Mouse (Mus musculus): ENCODE measurements around the gene Atp6v0a2. TPM values are rescaled to one million over a fixed set of nuclear protein-coding genes. Genes with fewer than 3 reads are reported as not detected.
A peak's percentile ranks its signal among the peaks of the same experiment; 100 is the strongest.

The Atp6v0a2 gene
- total and polyA plus RNA-seq, 2 experiments from 2014 or later = 20.7 to 25.5 TPM

GRCm38 (mm10) chr5:124621362-124621761, 7.0 kb upstream of the Atp6v0a2 start:
- no peaks in the 10 kb centered on the region for H3K27me3 ChIP-seq (ENCODE audit: insufficient read depth, low read length)
- H3K4me2 ChIP-seq (ENCODE audit: low read depth, low read length, poor library complexity, severe bottlenecking) = no peak overlapping the region
- ATAC-seq (ENCODE audit: low FRiP score) (no peak), DNase-seq (ENCODE audit: low spot score) (peak; percentile 8)
- H3K27ac ChIP-seq (ENCODE audit: low read depth, low read length) = no peak overlapping the region
- H3K36me3 ChIP-seq (ENCODE audit: insufficient read depth, low read length) = peaks cover 27% of the 10 kb centered on the region
- no peak for TF ChIP-seq CTCF (IDR thresholded peaks at IDR 0.05)
- H3K9ac ChIP-seq (replicated peaks; ENCODE audit: low read length, poor library complexity, severe bottlenecking) = no peak overlapping the region
- no peaks in the 10 kb centered on the region for H3K4me1 ChIP-seq (ENCODE audit: insufficient read depth, low read length)
- 53% methylated on average over 13 of the region's 13 CpGs for WGBS
- H3K9me3 ChIP-seq (ENCODE audit: low read length) = no peaks in the 10 kb centered on the region
- H3K4me3 ChIP-seq (ENCODE audit: low read depth, low read length) = no peak overlapping the region

GRCm38 (mm10) chr5:124622890-124623289, 5.5 kb upstream of the Atp6v0a2 start:
- no peak overlapping the region for H3K4me2 ChIP-seq (ENCODE audit: low read depth, low read length, poor library complexity, severe bottlenecking)
- 82% methylated on average over 15 of the region's 15 CpGs for WGBS
- ATAC-seq (ENCODE audit: low FRiP score) (no peak), DNase-seq (ENCODE audit: low spot score) (no peak)
- TF ChIP-seq CTCF (IDR thresholded peaks at IDR 0.05) = no peak
- no peak overlapping the region for H3K27ac ChIP-seq (ENCODE audit: low read depth, low read length)
- H3K4me3 ChIP-seq (ENCODE audit: low read depth, low read length) = no peak overlapping the region
- H3K9me3 ChIP-seq (ENCODE audit: low read length) = no peaks in the 10 kb centered on the region
- H3K9ac ChIP-seq (replicated peaks; ENCODE audit: low read length, poor library complexity, severe bottlenecking) = no peak overlapping the region
- no peaks in the 10 kb centered on the region for H3K4me1 ChIP-seq (ENCODE audit: insufficient read depth, low read length)
- no peaks in the 10 kb centered on the region for H3K27me3 ChIP-seq (ENCODE audit: insufficient read depth, low read length)
- H3K36me3 ChIP-seq (ENCODE audit: insufficient read depth, low read length) = peaks cover 31% of the 10 kb centered on the region

GRCm38 (mm10) chr5:124624291-124624690, 4.1 kb upstream of the Atp6v0a2 start:
- WGBS = 95% methylated on average over 9 of the region's 9 CpGs
- Histone ChIP-seq H3K4me3 (ENCODE audit: low read depth, low read length) (no peak overlapping the region), H3K27ac (ENCODE audit: low read depth, low read length) (no peak overlapping the region), H3K4me1 (ENCODE audit: insufficient read depth, low read length) (no peaks in the 10 kb centered on the region), H3K36me3 (ENCODE audit: insufficient read depth, low read length) (peaks cover 30% of the 10 kb centered on the region), H3K9me3 (ENCODE audit: low read length) (no peaks in the 10 kb centered on the region), H3K9ac (replicated peaks; ENCODE audit: low read length, poor library complexity, severe bottlenecking) (no peak overlapping the region), H3K27me3 (ENCODE audit: insufficient read depth, low read length) (no peaks in the 10 kb centered on the region), H3K4me2 (ENCODE audit: low read depth, low read length, poor library complexity, severe bottlenecking) (no peak overlapping the region)
- no peak for TF ChIP-seq CTCF (IDR thresholded peaks at IDR 0.05)
- ATAC-seq (ENCODE audit: low FRiP score) (no peak), DNase-seq (ENCODE audit: low spot score) (no peak)

GRCm38 (mm10) chr5:124629641-124630040, 1.3 kb downstream of the Atp6v0a2 start:
- 25% methylated on average over 11 of the region's 11 CpGs for WGBS
- H3K4me1 ChIP-seq (ENCODE audit: insufficient read depth, low read length) = no peaks in the 10 kb centered on the region
- peak overlapping the region; percentile 88 for H3K9ac ChIP-seq (replicated peaks; ENCODE audit: low read length, poor library complexity, severe bottlenecking)
- no peak for TF ChIP-seq CTCF (IDR thresholded peaks at IDR 0.05)
- ATAC-seq (ENCODE audit: low FRiP score) = no peak
- H3K4me3 ChIP-seq (ENCODE audit: low read depth, low read length) = peak overlapping the region; percentile 95
- H3K4me2 ChIP-seq (ENCODE audit: low read depth, low read length, poor library complexity, severe bottlenecking) = peak overlapping the region; percentile 59
- H3K9me3 ChIP-seq (ENCODE audit: low read length) = no peaks in the 10 kb centered on the region
- no peak for DNase-seq (ENCODE audit: low spot score)
- H3K27ac ChIP-seq (ENCODE audit: low read depth, low read length) = no peak overlapping the region
- H3K36me3 ChIP-seq (ENCODE audit: insufficient read depth, low read length) = peaks cover 22% of the 10 kb centered on the region
- no peaks in the 10 kb centered on the region for H3K27me3 ChIP-seq (ENCODE audit: insufficient read depth, low read length)

- Histone ChIP-seq H3K4me1 (ENCODE audit: insufficient read depth, low read length) (no peaks in the 10 kb centered on the region), H3K27me3 (ENCODE audit: insufficient read depth, low read length) (no peaks in the 10 kb centered on the region), H3K36me3 (ENCODE audit: insufficient read depth, low read length) (peaks cover 26% of the 10 kb centered on the region), H3K27ac (ENCODE audit: low read depth, low read length) (no peak overlapping the region), H3K4me3 (ENCODE audit: low read depth, low read length) (no peak overlapping the region), H3K9ac (replicated peaks; ENCODE audit: low read length, poor library complexity, severe bottlenecking) (no peak overlapping the region), H3K9me3 (ENCODE audit: low read length) (no peaks in the 10 kb centered on the region), H3K4me2 (ENCODE audit: low read depth, low read length, poor library complexity, severe bottlenecking) (no peak overlapping the region)
- no peak for TF ChIP-seq CTCF (IDR thresholded peaks at IDR 0.05)
- 94% methylated on average over 11 of the region's 11 CpGs for WGBS
- DNase-seq (ENCODE audit: low spot score) (no peak), ATAC-seq (ENCODE audit: low FRiP score) (no peak)
Observed at GRCm38 (mm10) chr5:124631685-124632084, 3.3 kb downstream of the Atp6v0a2 start.

- WGBS = 79% methylated on average over 5 of the region's 5 CpGs
- Histone ChIP-seq H3K4me2 (ENCODE audit: low read depth, low read length, poor library complexity, severe bottlenecking) (no peak overlapping the region), H3K9me3 (ENCODE audit: low read length) (no peaks in the 10 kb centered on the region), H3K9ac (replicated peaks; ENCODE audit: low read length, poor library complexity, severe bottlenecking) (no peak overlapping the region), H3K4me3 (ENCODE audit: low read depth, low read length) (no peak overlapping the region), H3K27ac (ENCODE audit: low read depth, low read length) (no peak overlapping the region), H3K36me3 (ENCODE audit: insufficient read depth, low read length) (peaks cover 28% of the 10 kb centered on the region), H3K4me1 (ENCODE audit: insufficient read depth, low read length) (no peaks in the 10 kb centered on the region), H3K27me3 (ENCODE audit: insufficient read depth, low read length) (no peaks in the 10 kb centered on the region)
- DNase-seq (ENCODE audit: low spot score) = no peak
- TF ChIP-seq CTCF (IDR thresholded peaks at IDR 0.05) = no peak
- no peak for ATAC-seq (ENCODE audit: low FRiP score)
Observed at GRCm38 (mm10) chr5:124632461-124632860, 4.1 kb downstream of the Atp6v0a2 start.

Data from midbrain, postnatal 0 days (tissue).